Mouse (Mus musculus) CH12.LX (cell line): ENCODE results near the gene Slx4ip. TPM values are rescaled to one million over a fixed set of nuclear protein-coding genes. Genes with fewer than 3 reads are reported as not detected.

ENCODE experiments used
- DNase-seq: peaks from one replicate; pipeline ENCODE4 v3.0.0-alpha.2; 2013; ENCODE audit errors: extremely low read depth
- H3K27ac ChIP-seq: 2 replicates; pipeline ENCODE4 v1.5.1; 2012; ENCODE audit warnings: low read depth, mild to moderate bottlenecking, control low read depth, moderate library complexity; ENCODE audit not compliant: insufficient read depth
- H3K27me3 ChIP-seq: replicated peaks from 2 replicates; pipeline ENCODE3; 2012; ENCODE audit warnings: inconsistent platforms
- H3K36me3 ChIP-seq, 2 experiments: replicated peaks in 1 of 2; 2 replicates each; pipeline versions ENCODE3 to v1.6.1; 2012; ENCODE audit warnings: inconsistent platforms in 1 of 2, low read length in 1 of 2, mild to moderate bottlenecking in 1 of 2, mixed read lengths in 1 of 2, moderate library complexity in 1 of 2; ENCODE audit not compliant: control insufficient read depth in 1 of 2, insufficient read depth in 1 of 2
- H3K4me1 ChIP-seq, 2 experiments: 2 replicates each; pipeline ENCODE4 v1.6.1; 2012; ENCODE audit warnings: inconsistent platforms in 1 of 2, moderate library complexity in 1 of 2; ENCODE audit not compliant: insufficient read depth in 2 of 2, control insufficient read depth in 1 of 2
- H3K4me2 ChIP-seq: 2 replicates; pipeline ENCODE4 v1.6.1; 2012; ENCODE audit warnings: low read depth, mild to moderate bottlenecking, control low read depth; ENCODE audit not compliant: poor library complexity, insufficient read depth, severe bottlenecking
- H3K4me3 ChIP-seq, 3 experiments: fragments of 150-350 bp in 1 of 3; sonication (generic) in 1 of 3; replicated peaks in 1 of 3; 2 replicates each; pipeline versions ENCODE3 to v1.5.1; 2011 to 2012; ENCODE audit warnings: low read depth in 2 of 3, low read length in 2 of 3, mild to moderate bottlenecking in 2 of 3, moderate library complexity in 2 of 3, control low read depth in 1 of 3, improper control_type of control experiment in 1 of 3, inconsistent platforms in 1 of 3, mixed read lengths in 1 of 3; ENCODE audit not compliant: poor library complexity in 1 of 3
- H3K79me2 ChIP-seq: replicated peaks from 2 replicates; pipeline ENCODE4 v1.6.1; 2012; ENCODE audit warnings: mild to moderate bottlenecking, moderate library complexity; ENCODE audit not compliant: control insufficient read depth, poor library complexity, insufficient read depth, severe bottlenecking; ENCODE audit errors: extremely low read depth
- H3K9ac ChIP-seq: 2 replicates; pipeline ENCODE4 v1.6.1; 2012; ENCODE audit warnings: low read depth, mild to moderate bottlenecking, control low read depth, moderate library complexity; ENCODE audit not compliant: insufficient read depth
- H3K9me3 ChIP-seq: replicated peaks from 2 replicates; pipeline ENCODE3; 2012; ENCODE audit warnings: low read length, inconsistent platforms, mixed read lengths
- CHD2 ChIP-seq: IDR thresholded peaks from 2 replicates; pipeline ENCODE4 v1.6.1; 2011; ENCODE audit warnings: low read length, improper control_type of control experiment
- E2F4 ChIP-seq: IDR thresholded peaks from 2 replicates; pipeline ENCODE4 v1.6.1; 2011; ENCODE audit warnings: low read depth, low read length, improper control_type of control experiment; ENCODE audit not compliant: insufficient replicate concordance
- JUND ChIP-seq: conservative IDR thresholded peaks from 2 replicates; pipeline ENCODE4 v1.6.1; 2011; ENCODE audit warnings: low read depth, low read length, improper control_type of control experiment
- KAT2A ChIP-seq: IDR thresholded peaks from 2 replicates; pipeline ENCODE4 v1.6.1; 2012; ENCODE audit warnings: low read length, improper control_type of control experiment, inconsistent platforms; ENCODE audit not compliant: insufficient replicate concordance
- MAX ChIP-seq: IDR thresholded peaks from 2 replicates; pipeline ENCODE4 v1.6.1; 2011; ENCODE audit warnings: low read length, improper control_type of control experiment
- MAZ ChIP-seq: IDR thresholded peaks from 2 replicates; pipeline ENCODE4 v1.6.1; 2012; ENCODE audit warnings: low read depth, mild to moderate bottlenecking, inconsistent platforms, low read length, improper control_type of control experiment, moderate library complexity
- MEF2A ChIP-seq: IDR thresholded peaks from 2 replicates; pipeline ENCODE4 v1.6.1; 2014; ENCODE audit warnings: low read depth, mild to moderate bottlenecking, inconsistent platforms, low read length, improper control_type of control experiment, borderline replicate concordance
- MXI1 ChIP-seq: IDR thresholded peaks from 2 replicates; pipeline ENCODE4 v1.6.1; 2011; ENCODE audit warnings: mild to moderate bottlenecking, low read depth, low read length, improper control_type of control experiment
- MYC ChIP-seq: IDR thresholded peaks from 2 replicates; pipeline ENCODE4 v1.6.1; 2011; ENCODE audit warnings: low read depth, mild to moderate bottlenecking, improper control_type of control experiment, low read length
- NELFE ChIP-seq: IDR thresholded peaks from 2 replicates; pipeline ENCODE4 v1.6.1; 2011; ENCODE audit warnings: low read depth, low read length, improper control_type of control experiment
- PAX5 ChIP-seq: IDR thresholded peaks from 2 replicates; pipeline ENCODE4 v1.6.1; 2012; ENCODE audit warnings: low read length, inconsistent platforms, mixed read lengths
- POLR2AphosphoS2 ChIP-seq: IDR thresholded peaks from 2 replicates; pipeline ENCODE4 v1.6.1; 2011; ENCODE audit warnings: low read depth, low read length, improper control_type of control experiment
- SIN3A ChIP-seq: IDR thresholded peaks from 2 replicates; pipeline ENCODE4 v1.6.1; 2012; ENCODE audit warnings: low read length, improper control_type of control experiment, inconsistent platforms
- SMC3 ChIP-seq: IDR thresholded peaks from 2 replicates; pipeline ENCODE4 v1.6.1; 2011; ENCODE audit warnings: low read depth, low read length, improper control_type of control experiment
- TBP ChIP-seq: conservative IDR thresholded peaks from 2 replicates; pipeline ENCODE4 v1.6.1; 2011; ENCODE audit warnings: low read depth, low read length, improper control_type of control experiment
- TCF12 ChIP-seq: IDR thresholded peaks from 2 replicates; pipeline ENCODE4 v1.6.1; 2014; ENCODE audit warnings: low read depth, mild to moderate bottlenecking, inconsistent platforms, low read length, improper control_type of control experiment
- USF1 ChIP-seq: IDR thresholded peaks from 2 replicates; pipeline ENCODE4 v1.6.1; 2014; ENCODE audit warnings: low read depth, mild to moderate bottlenecking, inconsistent platforms, low read length, improper control_type of control experiment
- USF2 ChIP-seq: conservative IDR thresholded peaks from 2 replicates; pipeline ENCODE4 v1.6.1; 2011; ENCODE audit warnings: low read depth, low read length, improper control_type of control experiment
- ZC3H11A ChIP-seq: IDR thresholded peaks from 2 replicates; pipeline ENCODE4 v1.6.1; 2012; ENCODE audit warnings: low read depth, mild to moderate bottlenecking, inconsistent platforms, low read length, improper control_type of control experiment
- dilution Hi-C: fragments of 300-500 bp; cut with MboI; formaldehyde crosslinking; loops from 2 replicates; pipeline ENCODE4 v1.14.3; 2020; ENCODE audit warnings: low sequenced_read_pairs; ENCODE audit not compliant: extremely low pct_unique_long_range_greater_than_20kb, extremely low pct_ligation_motif_present
- in situ Hi-C: fragments of 300-500 bp; cut with MboI; formaldehyde crosslinking; loops from 3 replicates; pipeline ENCODE4 v1.14.3; 2019; ENCODE audit warnings: low sequenced_read_pairs, low pct_ligation_motif_present, low pct_unique_long_range_greater_than_20kb, mixed read lengths
- polyA plus RNA-seq: library from polyadenylated mRNA; unstranded; fragments of >175 nt; gene quantifications from 2 replicates; pipeline ENCODE4 v1.2.1, GENCODE M21; 2012; ENCODE audit warnings: low read depth; ENCODE audit not compliant: insufficient read length
- total RNA-seq, 2 experiments: library from RNA; depleted of rRNA; stranded (reverse); fragments of 300-350 nt in 1 of 2; fragments of >200 nt in 1 of 2; gene quantifications; 2 replicates each; pipeline ENCODE4 v1.2.3; 2012 to 2014

Gene Slx4ip
- total and polyA plus RNA-seq, 3 experiments: 4.1 to 6.7 (median 4.7) TPM

DNA sequence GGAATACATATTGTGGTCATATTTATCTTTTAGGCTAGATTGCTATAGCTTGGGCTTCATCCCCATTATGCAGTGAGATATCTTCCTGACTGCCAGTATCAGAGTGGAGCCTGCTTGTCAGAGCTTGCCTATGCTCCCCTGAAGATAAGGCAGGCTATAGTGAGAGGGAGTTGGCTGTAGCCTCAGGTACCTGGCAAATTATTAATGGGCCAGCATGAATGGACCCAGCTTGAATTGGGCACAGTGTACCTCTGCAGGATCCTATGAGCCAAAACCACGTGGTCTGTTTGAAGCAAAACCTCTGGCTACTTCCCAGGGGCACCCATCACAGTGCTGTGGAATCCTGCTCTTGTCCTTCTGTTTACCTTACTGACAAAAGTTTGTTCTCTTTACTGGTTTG lies 61.2 kb downstream of the Slx4ip start:
- no peak overlapping the region for H3K27ac ChIP-seq
- dilution Hi-C loops: no loop called here
- no peaks in the 10 kb centered on the region for H3K27me3 ChIP-seq
- H3K4me1 ChIP-seq: peaks cover 0 to 16% of the 10 kb centered on the region in 2 experiments; a peak in 2 of 4 replicates
- no peaks in the 10 kb centered on the region for H3K9me3 ChIP-seq
- DNase-seq: no peak
- TF ChIP-seq MEF2A (no peak), NELFE (no peak), KAT2A (no peak), SIN3A (no peak), POLR2AphosphoS2 (no peak), MXI1 (no peak), SMC3 (no peak), MYC (no peak), PAX5 (no peak), MAZ (no peak), MAX (no peak), TBP (no peak), ZC3H11A (no peak), JUND (no peak)
- TF ChIP-seq, all 38 proteins: peak for 0
- Histone ChIP-seq H3K79me2 (no peaks in the 10 kb centered on the region), H3K9ac (no peak overlapping the region), H3K4me2 (no peak overlapping the region), H3K4me3 (no peak overlapping the region), H3K36me3 (peaks cover 0 to 24% of the 10 kb centered on the region in 2 experiments)
- in situ Hi-C loops: no loop called here

DNA sequence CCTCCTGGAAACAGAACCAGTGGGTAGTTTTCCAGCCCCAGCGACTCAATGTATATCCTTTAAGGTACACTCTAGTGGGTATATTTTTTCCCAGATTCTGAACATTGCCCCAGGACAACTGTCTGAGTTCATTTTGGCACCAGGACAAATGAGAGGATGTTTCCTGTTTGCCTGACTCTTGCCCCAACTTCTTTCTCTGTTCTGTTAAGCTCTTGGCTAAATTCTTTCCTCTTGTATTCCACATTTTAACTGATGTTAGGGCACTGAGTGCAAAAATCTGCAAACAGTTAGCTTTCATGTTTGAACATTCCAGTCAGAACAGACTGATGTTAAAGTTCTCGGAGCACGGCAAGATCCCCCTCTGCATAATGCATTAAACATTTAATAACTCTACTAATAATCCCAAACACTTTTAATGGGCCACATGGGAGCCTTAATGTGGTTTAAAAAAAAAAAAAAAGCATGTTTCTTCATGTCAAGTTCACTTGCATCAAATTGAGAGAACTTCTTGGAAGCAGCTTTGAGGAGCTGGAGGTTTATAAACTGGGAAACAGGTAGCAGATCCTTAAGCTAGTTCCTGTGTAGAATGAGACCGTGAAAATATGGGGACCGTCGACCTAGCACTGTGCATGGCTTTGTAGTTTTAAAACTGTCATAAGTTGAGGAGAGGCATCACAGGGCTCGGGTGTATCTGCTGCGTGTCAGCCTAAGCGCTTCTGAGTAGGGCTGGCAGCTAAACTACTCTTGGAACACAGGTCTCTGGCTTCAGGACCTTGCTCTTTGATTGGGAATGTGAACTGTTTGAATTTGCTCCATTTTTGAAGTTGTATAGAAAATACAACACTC lies 64.9 kb downstream of the Slx4ip start:
- Histone ChIP-seq H3K4me2 (no peak overlapping the region), H3K9ac (no peak overlapping the region), H3K27me3 (no peaks in the 10 kb centered on the region), H3K27ac (no peak overlapping the region), H3K4me1 (no peaks in the 10 kb centered on the region), H3K79me2 (no peaks in the 10 kb centered on the region), H3K9me3 (no peaks in the 10 kb centered on the region), H3K4me3 (no peak overlapping the region), H3K36me3 (peaks cover 3 to 23% of the 10 kb centered on the region in 2 experiments)
- no peak for DNase-seq
- dilution Hi-C loops: no loop called here
- TF ChIP-seq USF1: no peak
- no peak for TF ChIP-seq USF2
- no peak for TF ChIP-seq TCF12
- TF ChIP-seq CHD2: no peak
- TF ChIP-seq E2F4: no peak
- in situ Hi-C loops: no loop called here
